Comparison of ENCODE assay signal across 20 mouse cellular contexts in the genomic region with DNA sequence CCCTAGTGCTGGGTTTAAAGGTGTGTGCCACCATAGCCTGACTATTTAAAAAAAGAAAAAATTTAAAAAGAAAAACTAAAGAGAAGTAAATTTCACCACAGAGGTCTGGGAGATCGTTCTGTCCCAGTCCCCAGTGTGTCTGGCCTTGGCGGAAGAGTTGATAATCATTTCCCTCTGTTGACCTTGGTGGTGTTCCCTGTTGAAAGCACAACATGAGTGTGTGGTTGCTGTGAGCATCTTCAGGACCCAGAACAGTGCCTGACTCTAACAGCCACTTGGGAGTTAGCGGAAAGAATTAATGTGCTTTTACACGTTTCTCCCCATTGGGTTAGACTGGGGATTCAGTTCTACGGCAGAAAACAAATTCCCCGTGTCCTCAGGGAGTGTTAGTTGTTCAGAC.
DNase-seq lines count a peak whose midpoint lies in the region; ATAC-seq and TF ChIP-seq lines count a peak whose summit lies in the region.
"Had no signal": no experiment of that assay in that cellular context is flagged by ENCODE, and none has a peak within 500 bp of the region (broad histone marks: within the 10 kb centered on the region; RNA-seq: fewer than 3 reads in every experiment).

No protein-coding gene starts in this region.

- H3K27me3 ChIP-seq in heart, adult 2 months (ENCODE audit: control insufficient read depth, insufficient read depth, low read length): no peaks in the 10 kb centered on the region
- H3K27me3 ChIP-seq in liver, embryonic 16.5 days (ENCODE audit: control insufficient read depth, insufficient read depth, low read depth, low read length): no peaks in the 10 kb centered on the region
- H3K27me3 ChIP-seq in cerebellum, adult 2 months (ENCODE audit: control insufficient read depth, insufficient read depth, low read length): no peaks in the 10 kb centered on the region
- H3K27me3 ChIP-seq: forebrain, embryonic 12.5 days; megakaryocyte, embryonic 14.5 days; midbrain, embryonic 15.5 days had no signal

- 71% methylated on average over 6 of the region's 6 CpGs for WGBS in heart, adult 2 months
- WGBS in liver, embryonic 16.5 days (ENCODE audit: insufficient replicate concordance): 70% methylated on average over 6 of the region's 6 CpGs
- WGBS in cerebellum, adult 2 months: 94% methylated on average over 6 of the region's 6 CpGs

- H3K36me3 ChIP-seq in heart, adult 2 months (ENCODE audit: control insufficient read depth, insufficient read depth, low read length): no peaks in the 10 kb centered on the region
- no peaks in the 10 kb centered on the region for H3K36me3 ChIP-seq in liver, embryonic 16.5 days (ENCODE audit: control insufficient read depth, insufficient read depth)
- H3K36me3 ChIP-seq: forebrain, embryonic 12.5 days; midbrain, embryonic 15.5 days had no signal

- no peak for TF ChIP-seq EP300 in heart, adult 2 months (IDR thresholded peaks at IDR 0.05; ENCODE audit: insufficient read depth, low read depth, low read length)

- no peak overlapping the region for H3K27ac ChIP-seq in heart, adult 2 months
- H3K27ac ChIP-seq in liver, embryonic 16.5 days (ENCODE audit: low read length): peak overlapping the region; percentile 63
- H3K27ac ChIP-seq in cerebellum, adult 2 months (ENCODE audit: insufficient read depth, low read length): no peak overlapping the region
- H3K27ac ChIP-seq: forebrain, embryonic 12.5 days; hindbrain, postnatal 0 days; midbrain, embryonic 15.5 days had no signal

- no peak overlapping the region for H3K9ac ChIP-seq in heart, adult 2 months (ENCODE audit: low read depth, low read length)
- H3K9ac ChIP-seq in liver, embryonic 16.5 days (ENCODE audit: low read depth, low read length): no peak overlapping the region
- H3K9ac ChIP-seq: forebrain, embryonic 12.5 days; midbrain, embryonic 15.5 days had no signal

- no peaks in the 10 kb centered on the region for H3K4me1 ChIP-seq in heart, adult 2 months (ENCODE audit: control insufficient read depth, insufficient read depth, low read length)
- no peaks in the 10 kb centered on the region for H3K4me1 ChIP-seq in liver, embryonic 16.5 days (ENCODE audit: control insufficient read depth, low read depth, low read length)
- H3K4me1 ChIP-seq in cerebellum, adult 2 months (ENCODE audit: control insufficient read depth, insufficient read depth, low read length): no peaks in the 10 kb centered on the region
- H3K4me1 ChIP-seq: forebrain, embryonic 12.5 days; megakaryocyte, embryonic 14.5 days; midbrain, embryonic 15.5 days had no signal

- peak; percentile 84 for DNase-seq in heart, adult 11 months
- no peak for DNase-seq in heart, adult 2 months
- DNase-seq in liver: no peak
- DNase-seq in testis, postnatal 14 days (ENCODE audit: low spot score): peak; percentile 42
- no peak for DNase-seq in testis, postnatal 10 days (ENCODE audit: low spot score)
- DNase-seq in cerebellum, adult 2 months: no peak
- DNase-seq: B cell, adult 2 months; cerebellum, adult 11-12 months; cerebellum, postnatal 36 days; gastrocnemius, postnatal 14 days; kidney, adult 8-10 months; kidney, postnatal 4 days; right cerebral cortex, postnatal 14 days; thymus, adult 18-20 months had no signal

- no peak overlapping the region for H3K4me3 ChIP-seq in heart, adult 2 months
- H3K4me3 ChIP-seq in liver, embryonic 16.5 days (ENCODE audit: low read depth, low read length): no peak overlapping the region
- no peak overlapping the region for H3K4me3 ChIP-seq in cerebellum, adult 2 months (replicated peaks; ENCODE audit: insufficient read depth, low read depth, low read length)
- H3K4me3 ChIP-seq: forebrain, embryonic 12.5 days; megakaryocyte, embryonic 14.5 days; midbrain, embryonic 15.5 days had no signal

- no peaks in the 10 kb centered on the region for H3K9me3 ChIP-seq in liver, embryonic 16.5 days (replicated peaks; ENCODE audit: control insufficient read depth, low read length)
- H3K9me3 ChIP-seq: forebrain, embryonic 12.5 days; megakaryocyte, embryonic 14.5 days; midbrain, embryonic 15.5 days had no signal

- no peak for TF ChIP-seq POLR2A in heart, adult 2 months (IDR thresholded peaks at IDR 0.05; ENCODE audit: insufficient read depth, low read depth, low read length)
- TF ChIP-seq POLR2A in cerebellum, adult 2 months (IDR thresholded peaks at IDR 0.05; ENCODE audit: borderline replicate concordance, insufficient read depth, low read length): no peak

- ATAC-seq in liver, embryonic 16.5 days (ENCODE audit: low read depth): peak; percentile 66
- ATAC-seq: activated CD4-positive, CD25-positive, alpha-beta regulatory T cell, adult 4 months; hindbrain, postnatal 0 days; midbrain, embryonic 15.5 days had no signal

- no peaks in the 10 kb centered on the region for H3K79me2 ChIP-seq in heart, adult 2 months (replicated peaks; ENCODE audit: control insufficient read depth, insufficient read depth, low read length)

- intact Hi-C loops in heart, adult 2 months (cut with DNase I): no loop called here

- no peak for TF ChIP-seq CTCF in heart, adult 2 months (IDR thresholded peaks at IDR 0.05)
- no peak for TF ChIP-seq CTCF in cerebellum, adult 2 months (IDR thresholded peaks at IDR 0.05; ENCODE audit: borderline replicate concordance, insufficient read depth, low read depth, low read length)

- H3K4me2 ChIP-seq in liver, embryonic 16.5 days (ENCODE audit: low read depth, low read length): no peak overlapping the region
- H3K4me2 ChIP-seq: forebrain, embryonic 12.5 days; midbrain, embryonic 15.5 days had no signal

Comparison
In these comparisons a context has a peak if more than half of its experiments do, and no peak if none do; other contexts are left out.
1. DNase-seq: peak in heart, adult 11 months (single experiment) and testis, postnatal 14 days (single experiment); none in heart, adult 2 months (0 of 2), liver (single experiment), testis, postnatal 10 days (single experiment) and cerebellum, adult 2 months (0 of 2).